Mouse (Mus musculus): Measurements from ENCODE around the gene Ubr2. TPM values are rescaled to one million over a fixed set of nuclear protein-coding genes. Genes with fewer than 3 reads are reported as not detected.
A peak's percentile ranks its signal among the peaks of the same experiment; 100 is the strongest.

The Ubr2 gene
- total and polyA plus RNA-seq, 3 experiments, result 15.3 to 353 (median 33.8) TPM

DNA sequence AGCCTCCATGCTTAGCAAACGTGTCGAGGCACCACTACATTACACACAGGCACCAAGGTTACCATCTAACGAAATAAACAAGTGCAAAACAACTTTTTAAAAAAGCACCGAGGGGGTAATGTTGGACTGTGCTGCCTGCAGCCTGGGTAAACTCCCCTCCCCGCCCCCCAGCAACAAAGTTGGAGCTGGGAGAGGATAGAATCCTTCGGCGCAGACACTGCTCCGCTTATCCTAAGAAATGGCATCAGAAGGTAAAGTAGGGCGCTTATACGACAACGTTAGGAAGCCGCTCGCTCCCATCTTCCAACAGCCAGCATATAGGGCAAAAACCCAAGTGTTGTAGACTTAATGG lies 834 bp downstream of the Ubr2 start:
- DNase-seq (ENCODE audit: low read depth, low spot score), result no peak
- Histone ChIP-seq H3K4me1 (ENCODE audit: control insufficient read depth in 1 of 2, insufficient read depth in 2 of 2, low read length in 2 of 2) (peaks cover 6 to 17% of the 10 kb centered on the region in 2 experiments; a peak in 3 of 4 replicates), H3K4me3 (ENCODE audit: control insufficient read depth in 1 of 2, insufficient read depth in 1 of 2, low read depth in 2 of 2, low read length in 2 of 2) (peak overlapping the region; percentile 92 to 94), H3K27me3 (ENCODE audit: control insufficient read depth in 1 of 2, insufficient read depth in 2 of 2, low read length in 2 of 2) (no peaks in the 10 kb centered on the region), H3K9ac (ENCODE audit: control insufficient read depth, low read depth, low read length, poor library complexity, severe bottlenecking) (peak overlapping the region; percentile 95), H3K9me3 (replicated peaks; ENCODE audit: insufficient read depth, low read length) (no peaks in the 10 kb centered on the region), H3K79me2 (ENCODE audit: control insufficient read depth, insufficient read depth, low read length, poor library complexity) (peaks cover 52% of the 10 kb centered on the region), H3K27ac (ENCODE audit: control insufficient read depth, low read depth, low read length) (peak overlapping the region; percentile 98), H3K36me3 (ENCODE audit: control insufficient read depth in 1 of 2, insufficient read depth in 2 of 2, low read length in 2 of 2) (peaks cover 0 to 16% of the 10 kb centered on the region in 2 experiments; a peak in 3 of 4 replicates)
- TF ChIP-seq MXI1 (IDR thresholded peaks at IDR 0.05; ENCODE audit: low read depth, low read length) (no peak), MYB (IDR thresholded peaks at IDR 0.05; ENCODE audit: low read depth, low read length) (no peak), MAX (IDR thresholded peaks at IDR 0.05; ENCODE audit: low read length) (no peak), ZNF384 (IDR thresholded peaks at IDR 0.05; ENCODE audit: low read depth, low read length) (no peak), KAT2A (conservative IDR thresholded peaks at IDR 0.05; ENCODE audit: low read depth, low read length) (no peak), POLR2AphosphoS5 (IDR thresholded peaks at IDR 0.05; ENCODE audit: borderline replicate concordance, low read depth, low read length) (no peak), UBTF (IDR thresholded peaks at IDR 0.05; ENCODE audit: borderline replicate concordance, insufficient read depth, low read depth, low read length) (no peak), ETS1 (IDR thresholded peaks at IDR 0.05; ENCODE audit: low read depth, low read length) (no peak), EP300 (IDR thresholded peaks at IDR 0.05; ENCODE audit: low read depth in 1 of 2, low read length in 2 of 2) (no peak), BHLHE40 (IDR thresholded peaks at IDR 0.05; ENCODE audit: borderline replicate concordance, low read depth, low read length) (no peak), MAZ (IDR thresholded peaks at IDR 0.05; ENCODE audit: low read depth, low read length) (no peak), SMC3 (IDR thresholded peaks at IDR 0.05; ENCODE audit: low read depth, low read length) (no peak), MYC (IDR thresholded peaks at IDR 0.05; ENCODE audit: low read depth, low read length) (no peak)

DNA sequence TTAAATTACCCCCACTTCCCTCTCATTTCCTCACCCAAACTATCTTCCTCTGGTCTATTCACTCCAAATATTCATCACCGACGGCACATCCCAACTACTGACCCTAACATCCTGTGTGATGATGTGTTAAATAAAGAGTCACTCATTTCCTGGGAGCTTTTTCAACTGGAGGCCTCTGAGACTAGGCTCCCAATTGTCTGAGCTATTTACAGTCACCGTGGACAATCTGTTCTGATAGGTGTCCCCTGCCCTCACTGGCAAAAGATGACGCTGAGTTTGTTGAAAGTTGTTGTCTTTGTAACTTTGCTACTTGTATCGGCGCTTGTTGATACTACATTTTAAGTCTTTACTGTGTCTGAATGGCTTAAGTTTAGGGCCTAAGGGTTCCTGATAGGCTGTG lies 1.3 kb downstream of the Ubr2 start:
- H3K9me3 ChIP-seq (replicated peaks; ENCODE audit: insufficient read depth, low read length), result no peaks in the 10 kb centered on the region
- peak; percentile 58 for DNase-seq (ENCODE audit: low read depth, low spot score)
- TF ChIP-seq ETS1 (IDR thresholded peaks at IDR 0.05; ENCODE audit: low read depth, low read length) (no peak), HCFC1 (IDR thresholded peaks at IDR 0.05; ENCODE audit: low read depth, low read length) (0 out of 2 replicates have a peak, but pooled peaks have one; percentile 3)

GRCm38 (mm10) chr17:47008506-47008905 lies 1.9 kb downstream of the Ubr2 start:
- H3K27me3 ChIP-seq (ENCODE audit: control insufficient read depth in 1 of 2, insufficient read depth in 2 of 2, low read length in 2 of 2), result no peaks in the 10 kb centered on the region
- H3K36me3 ChIP-seq (ENCODE audit: control insufficient read depth in 1 of 2, insufficient read depth in 2 of 2, low read length in 2 of 2), result peaks cover 3 to 18% of the 10 kb centered on the region in 2 experiments
- peaks cover 58% of the 10 kb centered on the region for H3K79me2 ChIP-seq (ENCODE audit: control insufficient read depth, insufficient read depth, low read length, poor library complexity)
- H3K9ac ChIP-seq (ENCODE audit: control insufficient read depth, low read depth, low read length, poor library complexity, severe bottlenecking), result peak overlapping the region; percentile 95
- peak overlapping the region in 1 of 2 experiments; percentile 94; a peak in 2 of 4 replicates for H3K4me3 ChIP-seq (ENCODE audit: control insufficient read depth in 1 of 2, insufficient read depth in 1 of 2, low read depth in 2 of 2, low read length in 2 of 2)
- no peak overlapping the region for H3K27ac ChIP-seq (ENCODE audit: control insufficient read depth, low read depth, low read length)
- no peaks in the 10 kb centered on the region for H3K9me3 ChIP-seq (replicated peaks; ENCODE audit: insufficient read depth, low read length)
- H3K4me1 ChIP-seq (ENCODE audit: control insufficient read depth in 1 of 2, insufficient read depth in 2 of 2, low read length in 2 of 2), result peaks cover 6 to 17% of the 10 kb centered on the region in 2 experiments
- DNase-seq (ENCODE audit: low read depth, low spot score), result no peak
- TF ChIP-seq ELF1 (IDR thresholded peaks at IDR 0.05; ENCODE audit: low read depth, low read length) (no peak), POLR2AphosphoS2 (IDR thresholded peaks at IDR 0.05; ENCODE audit: low read length) (no peak), NRF1 (IDR thresholded peaks at IDR 0.05; ENCODE audit: insufficient read depth, low read depth, low read length, poor library complexity, severe bottlenecking) (no peak), USF2 (IDR thresholded peaks at IDR 0.05; ENCODE audit: borderline replicate concordance in 1 of 2, insufficient read depth in 1 of 2, low read depth in 1 of 2, low read length in 2 of 2) (no peak), ZC3H11A (IDR thresholded peaks at IDR 0.05; ENCODE audit: low read depth, low read length) (no peak), JUND (IDR thresholded peaks at IDR 0.05; ENCODE audit: low read depth, low read length) (no peak), GATA1 (IDR thresholded peaks at IDR 0.05; ENCODE audit: low read depth, low read length) (no peak), CHD2 (IDR thresholded peaks at IDR 0.05; ENCODE audit: low read length) (no peak), MEF2A (IDR thresholded peaks at IDR 0.05; ENCODE audit: extremely low read depth, insufficient replicate concordance, low read depth, low read length, poor library complexity, severe bottlenecking) (no peak), MAFK (IDR thresholded peaks at IDR 0.05; ENCODE audit: borderline replicate concordance, low read depth, low read length) (no peak), MYB (IDR thresholded peaks at IDR 0.05; ENCODE audit: low read depth, low read length) (no peak), ZKSCAN1 (IDR thresholded peaks at IDR 0.05; ENCODE audit: low read depth, low read length) (no peak), USF1 (IDR thresholded peaks at IDR 0.05; ENCODE audit: low read depth, low read length) (no peak)

More for the DNA sequence above, 1.3 kb downstream of the Ubr2 start:
- H3K36me3 ChIP-seq (ENCODE audit: control insufficient read depth in 1 of 2, insufficient read depth in 2 of 2, low read length in 2 of 2), result peaks cover 3 to 16% of the 10 kb centered on the region in 2 experiments
- peak overlapping the region; percentile 95 for H3K9ac ChIP-seq (ENCODE audit: control insufficient read depth, low read depth, low read length, poor library complexity, severe bottlenecking)
- H3K4me3 ChIP-seq (ENCODE audit: control insufficient read depth in 1 of 2, insufficient read depth in 1 of 2, low read depth in 2 of 2, low read length in 2 of 2), result peak overlapping the region; percentile 92 to 94
- no peaks in the 10 kb centered on the region for H3K27me3 ChIP-seq (ENCODE audit: control insufficient read depth in 1 of 2, insufficient read depth in 2 of 2, low read length in 2 of 2)
- peaks cover 6 to 17% of the 10 kb centered on the region in 2 experiments; a peak in 3 of 4 replicates for H3K4me1 ChIP-seq (ENCODE audit: control insufficient read depth in 1 of 2, insufficient read depth in 2 of 2, low read length in 2 of 2)
- H3K79me2 ChIP-seq (ENCODE audit: control insufficient read depth, insufficient read depth, low read length, poor library complexity), result peaks cover 57% of the 10 kb centered on the region
- peak overlapping the region; percentile 98 for H3K27ac ChIP-seq (ENCODE audit: control insufficient read depth, low read depth, low read length)

Measured in MEL (cell line).